Mouse (Mus musculus) midbrain, postnatal 0 days (tissue): ENCODE measurements around the gene Gm43191. TPM values are rescaled to one million over a fixed set of nuclear protein-coding genes. Genes with fewer than 3 reads are reported as not detected.

Source experiments
- ATAC-seq: fragments of 200-750 bp; cut with Nextera tagmentation; 2 replicates; pipeline ENCODE4 v1.8.0; 2017; ENCODE audit warnings: moderate number of reproducible peaks, mild to moderate bottlenecking, moderate TSS enrichment, moderate library complexity; ENCODE audit not compliant: low FRiP score
- DNase-seq: peaks from one replicate; pipeline ENCODE4 v3.0.0-alpha.2; 2015; ENCODE audit warnings: low spot score
- H3K27ac ChIP-seq: fragments of 300-500 bp; sonication (generic); 2 replicates; pipeline ENCODE4 v1.5.1; 2014; ENCODE audit warnings: low read depth, mild to moderate bottlenecking, low read length, mixed read lengths
- H3K27me3 ChIP-seq: fragments of 300-500 bp; sonication (generic); 2 replicates; pipeline ENCODE4 v1.6.1; 2014; ENCODE audit warnings: low read length, control low read depth, mixed read lengths; ENCODE audit not compliant: insufficient read depth
- H3K36me3 ChIP-seq: fragments of 300-500 bp; sonication (generic); 2 replicates; pipeline ENCODE4 v1.6.1; 2014; ENCODE audit warnings: low read length, control low read depth, mixed read lengths; ENCODE audit not compliant: insufficient read depth
- H3K4me1 ChIP-seq: fragments of 300-500 bp; sonication (generic); 2 replicates; pipeline ENCODE4 v1.6.1; 2014; ENCODE audit warnings: mild to moderate bottlenecking, control low read depth, antibody characterized with exemption, low read length, mixed read lengths; ENCODE audit not compliant: insufficient read depth
- H3K4me2 ChIP-seq: fragments of 300-500 bp; sonication (generic); 2 replicates; pipeline ENCODE4 v1.6.1; 2014; ENCODE audit warnings: low read depth, mild to moderate bottlenecking, low read length, mixed read lengths; ENCODE audit not compliant: poor library complexity, severe bottlenecking
- H3K4me3 ChIP-seq: fragments of 300-500 bp; sonication (generic); 2 replicates; pipeline ENCODE4 v1.5.1; 2014; ENCODE audit warnings: low read depth, mild to moderate bottlenecking, low read length, moderate library complexity
- H3K9ac ChIP-seq: fragments of 300-500 bp; sonication (generic); replicated peaks from 2 replicates; pipeline ENCODE4 v1.6.1; 2014; ENCODE audit warnings: mild to moderate bottlenecking, low read length, moderate library complexity, mixed read lengths; ENCODE audit not compliant: poor library complexity, severe bottlenecking
- H3K9me3 ChIP-seq: fragments of 300-500 bp; sonication (generic); 2 replicates; pipeline ENCODE4 v1.6.1; 2016; ENCODE audit warnings: low read length, control low read depth
- CTCF ChIP-seq: IDR thresholded peaks from 2 replicates; pipeline ENCODE4 v1.5.1; 2016; ENCODE audit warnings: antibody characterized with exemption, mild to moderate bottlenecking
- WGBS: fragments of 180-500 bp; shearing (Covaris S2); extraction: QIAGEN DNeasy Blood & Tissue Kit; methylation state at CpG from one replicate; pipeline ENCODE4 v1.1.7; 2014; 5-methylcytosine and 5-hydroxymethylcytosine counted together
- polyA plus RNA-seq: library from polyadenylated mRNA; unstranded; fragments of >200 nt; fragmentation: Nextera tagmentation; extraction: Ambion mirVana; gene quantifications from 2 replicates; pipeline ENCODE4 v1.2.1, GENCODE M21; 2015
- total RNA-seq: library from RNA; depleted of rRNA; stranded (reverse); fragments of >200 nt; gene quantifications from 2 replicates; pipeline ENCODE4 v1.2.3, GENCODE M21; 2014; rRNA removed

Gene Gm43191
- total and polyA plus RNA-seq, 2 experiments from 2014 or later: not detected

DNA sequence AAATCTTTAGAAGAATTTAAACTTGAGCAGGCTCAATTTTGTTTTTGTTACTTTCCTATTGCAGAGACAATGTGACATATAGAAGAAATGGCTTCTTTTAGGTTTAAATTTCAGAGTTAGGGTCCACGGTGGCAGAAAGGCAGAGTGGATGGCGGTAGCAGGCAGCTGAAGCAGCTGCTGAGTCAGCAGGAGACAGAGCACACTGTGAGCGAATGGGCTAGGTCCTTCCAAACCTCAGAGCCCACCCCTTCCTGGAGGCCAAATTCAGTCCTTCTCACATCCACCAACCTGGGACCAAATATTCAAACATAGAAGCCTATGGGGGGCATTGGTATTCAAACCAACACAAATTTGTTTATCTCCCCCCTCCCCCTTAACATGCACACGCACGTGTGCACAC, 79.3 kb downstream of the Gm43191 start:
- H3K27me3 ChIP-seq: no peaks in the 10 kb centered on the region
- TF ChIP-seq CTCF: no peak
- no peak for DNase-seq
- no peak overlapping the region for H3K4me2 ChIP-seq
- no peaks in the 10 kb centered on the region for H3K4me1 ChIP-seq
- H3K9me3 ChIP-seq: no peaks in the 10 kb centered on the region
- H3K27ac ChIP-seq: no peak overlapping the region
- no peak overlapping the region for H3K9ac ChIP-seq
- WGBS: 91% methylated on average over 5 of the region's 5 CpGs
- H3K36me3 ChIP-seq: no peaks in the 10 kb centered on the region
- no peak overlapping the region for H3K4me3 ChIP-seq
- no peak for ATAC-seq

DNA sequence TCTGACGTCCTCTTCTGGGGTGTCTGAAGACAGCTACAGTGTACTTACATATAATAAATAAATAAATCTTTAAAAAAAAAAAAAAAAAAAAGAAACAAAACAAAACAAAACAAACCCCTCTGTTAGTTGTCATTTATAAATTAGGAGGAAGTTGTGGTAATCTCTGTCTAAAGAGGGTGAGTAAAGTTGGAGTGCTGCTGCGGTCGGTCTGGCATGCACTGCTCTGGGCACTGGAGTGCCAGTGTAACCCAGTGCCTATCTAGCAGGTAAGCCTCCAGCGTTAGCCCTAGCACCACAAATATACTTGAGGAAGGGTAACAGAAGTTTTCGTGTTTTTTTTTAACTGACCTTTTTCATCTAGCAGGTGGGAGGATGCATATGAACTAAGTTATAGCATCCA, 80.1 kb downstream of the Gm43191 start:
- no peaks in the 10 kb centered on the region for H3K4me1 ChIP-seq
- H3K9me3 ChIP-seq: no peaks in the 10 kb centered on the region
- no peak for TF ChIP-seq CTCF
- 92% methylated on average over 5 of the region's 5 CpGs for WGBS
- no peaks in the 10 kb centered on the region for H3K36me3 ChIP-seq
- DNase-seq: no peak
- H3K27ac ChIP-seq: no peak overlapping the region
- no peak overlapping the region for H3K4me2 ChIP-seq
- H3K4me3 ChIP-seq: no peak overlapping the region
- H3K9ac ChIP-seq: no peak overlapping the region
- H3K27me3 ChIP-seq: no peaks in the 10 kb centered on the region
- no peak for ATAC-seq

DNA sequence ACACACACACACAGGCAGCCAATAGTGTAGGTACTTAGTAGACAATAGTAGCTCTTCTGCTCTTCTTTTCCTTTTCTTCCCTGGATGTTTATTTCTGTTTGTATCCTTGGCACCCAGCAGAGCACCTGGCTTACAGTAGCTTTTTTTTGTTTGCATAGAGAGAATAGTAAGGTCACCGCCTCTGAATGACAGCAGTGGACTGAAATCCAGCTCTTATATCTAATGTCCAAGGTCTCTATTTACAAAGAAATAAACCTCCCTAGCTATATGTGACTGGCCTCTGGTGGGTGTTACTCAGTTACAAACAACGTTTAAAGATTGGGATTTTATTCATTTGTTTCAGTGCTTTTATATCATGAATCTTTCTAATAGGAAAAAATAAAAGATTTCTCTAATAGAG, 81.4 kb downstream of the Gm43191 start:
- no peak for TF ChIP-seq CTCF
- Histone ChIP-seq H3K36me3 (no peaks in the 10 kb centered on the region), H3K4me2 (no peak overlapping the region), H3K27me3 (no peaks in the 10 kb centered on the region), H3K27ac (no peak overlapping the region), H3K9ac (no peak overlapping the region), H3K4me3 (no peak overlapping the region), H3K9me3 (no peaks in the 10 kb centered on the region), H3K4me1 (no peaks in the 10 kb centered on the region)
- ATAC-seq: no peak
- WGBS: 88% methylated on average over 2 of the region's 2 CpGs
- no peak for DNase-seq

DNA sequence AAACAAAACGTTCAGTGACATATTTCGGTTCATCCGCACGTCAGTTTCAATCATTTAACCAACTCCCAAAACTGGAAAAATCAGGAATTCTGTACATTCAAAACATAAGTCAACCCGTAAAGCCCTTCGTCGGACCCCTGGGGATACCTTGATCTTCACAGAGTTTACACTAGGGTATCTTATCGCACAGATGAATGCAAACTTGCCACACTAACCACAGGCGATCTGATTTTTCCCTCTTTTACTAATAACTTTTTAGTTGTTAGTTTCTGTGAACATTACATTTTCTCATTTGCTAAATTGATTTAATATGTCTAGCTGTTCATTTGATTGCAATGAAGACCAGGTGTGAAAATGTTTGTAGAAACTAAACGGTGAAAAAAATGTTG, 85.5 kb downstream of the Gm43191 start:
- Histone ChIP-seq H3K27me3 (no peaks in the 10 kb centered on the region), H3K27ac (no peak overlapping the region), H3K36me3 (peaks cover 11% of the 10 kb centered on the region), H3K9me3 (no peaks in the 10 kb centered on the region), H3K4me3 (peak overlapping the region; percentile 91), H3K4me2 (peak overlapping the region; percentile 84), H3K4me1 (no peaks in the 10 kb centered on the region), H3K9ac (peak overlapping the region; percentile 62)
- DNase-seq (no peak), ATAC-seq (no peak)
- WGBS: 9% methylated on average over 10 of the region's 10 CpGs
- no peak for TF ChIP-seq CTCF

DNA sequence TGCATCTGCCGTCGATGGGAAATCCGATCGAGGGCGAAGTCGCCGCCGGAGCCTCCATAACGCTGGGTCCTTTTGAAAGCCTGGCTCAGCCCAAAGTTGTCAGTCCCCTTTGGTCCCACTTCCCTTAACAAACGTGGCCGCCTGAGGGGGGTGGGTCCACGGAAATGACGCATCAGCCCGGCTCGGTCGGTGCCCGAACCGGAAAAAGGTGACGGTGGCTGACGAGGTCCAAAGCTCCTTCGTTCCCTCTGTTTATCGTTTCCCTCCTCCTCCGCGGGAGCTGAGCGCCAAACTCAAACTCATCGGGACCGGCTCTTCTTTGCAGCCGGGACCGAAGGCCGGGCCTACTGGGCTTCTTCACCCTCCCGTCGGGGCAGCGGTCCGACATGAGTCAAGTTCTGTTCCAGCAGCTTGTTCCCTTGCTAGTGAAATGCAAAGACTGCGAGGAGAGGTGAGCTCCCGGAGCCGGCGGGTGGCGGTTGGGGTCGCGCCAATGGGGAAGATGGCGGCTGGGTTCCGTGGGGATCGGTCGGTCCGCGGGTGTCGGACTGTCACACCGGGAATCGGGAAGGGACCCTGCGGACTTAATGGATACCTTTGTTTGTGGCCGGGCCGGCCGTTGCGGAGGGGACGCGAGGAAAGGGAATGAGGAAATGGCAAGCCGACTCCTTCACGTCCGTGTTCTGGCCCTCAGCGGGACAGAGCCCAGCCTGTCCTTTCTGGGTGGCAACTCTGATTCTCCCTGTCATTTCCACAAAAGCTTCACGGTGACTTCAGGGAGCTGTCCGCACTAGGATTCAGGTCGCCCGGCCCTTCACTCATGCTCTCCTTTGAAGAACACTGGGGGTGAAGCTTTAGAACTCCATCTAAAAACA, 86.1 kb downstream of the Gm43191 start, which contains the start of gene Sass6:
TSS of gene Sass6 (plus strand) at position 255 of the 875 bp plus-strand sequence.
- no peaks in the 10 kb centered on the region for H3K27me3 ChIP-seq
- H3K9me3 ChIP-seq: no peaks in the 10 kb centered on the region
- peak; percentile 99 for DNase-seq
- H3K4me1 ChIP-seq: no peaks in the 10 kb centered on the region
- under 1% methylated on average over 63 of the region's 65 CpGs for WGBS
- H3K4me3 ChIP-seq: peak within 1 kb of the TSS; percentile 91
- H3K27ac ChIP-seq: peak within 1 kb of the TSS; percentile 82
- peaks cover 15% of the 10 kb centered on the region for H3K36me3 ChIP-seq
- H3K4me2 ChIP-seq: peak within 1 kb of the TSS; percentile 84
- TF ChIP-seq CTCF: no peak
- ATAC-seq: peak; percentile 98
- peak within 1 kb of the TSS; percentile 73 for H3K9ac ChIP-seq

DNA sequence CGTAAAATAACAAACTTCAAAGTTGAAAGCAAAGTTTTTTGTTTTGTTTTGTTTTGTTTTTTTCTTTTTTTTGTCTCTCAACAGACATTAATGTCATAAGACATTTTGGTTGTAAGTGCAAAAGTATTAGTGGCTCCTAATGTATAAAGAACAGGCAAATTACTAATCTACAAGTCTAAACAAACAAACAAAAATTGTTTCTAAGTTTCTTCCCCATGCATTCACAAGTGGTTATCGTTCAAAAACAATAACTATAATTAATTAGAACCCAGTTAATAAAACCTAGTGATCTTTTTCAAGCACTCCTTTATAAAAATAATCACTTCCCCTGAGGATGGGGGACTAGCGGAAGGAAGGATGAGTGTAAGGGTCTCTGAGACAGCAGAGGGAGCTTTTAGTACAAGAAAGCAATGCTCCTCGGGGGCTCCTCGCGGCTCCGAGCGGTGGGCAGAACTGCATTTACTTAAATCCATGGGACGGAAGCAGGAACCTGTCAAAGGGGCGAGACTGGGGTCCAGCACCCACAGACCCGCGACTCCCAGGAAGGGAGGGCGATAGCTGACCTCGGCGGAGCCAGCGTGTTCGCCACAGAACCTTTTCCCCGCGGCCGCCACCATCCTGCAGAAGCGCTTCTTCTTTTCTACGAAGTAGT, 86.9 kb downstream of the Gm43191 start:
- no peaks in the 10 kb centered on the region for H3K9me3 ChIP-seq
- peak; percentile 68 for DNase-seq
- peak; percentile 74 for ATAC-seq
- 4% methylated on average over 17 of the region's 22 CpGs for WGBS
- no peaks in the 10 kb centered on the region for H3K27me3 ChIP-seq
- TF ChIP-seq CTCF: peak; percentile 64
- H3K9ac ChIP-seq: peak overlapping the region; percentile 73
- H3K4me3 ChIP-seq: peak overlapping the region; percentile 91
- peak overlapping the region; percentile 82 for H3K27ac ChIP-seq
- peaks cover 19% of the 10 kb centered on the region for H3K36me3 ChIP-seq
- no peaks in the 10 kb centered on the region for H3K4me1 ChIP-seq
- peak overlapping the region; percentile 44 for H3K4me2 ChIP-seq

Other genes starting within 250 kb of the Gm43191 start
- 109 TPM in 2 replicates for gene Rtca, start 173.1 kb downstream of the Gm43191 start, total RNA-seq
- 134 and 146 TPM in 2 replicates for gene Rtca, start 173.1 kb downstream of the Gm43191 start, polyA plus RNA-seq
- gene Dbt, start 168.2 kb downstream of the Gm43191 start, total RNA-seq: 12.9 and 16.3 TPM in 2 replicates
- 9.2 and 10.3 TPM in 2 replicates for gene Dbt, start 168.2 kb downstream of the Gm43191 start, polyA plus RNA-seq
- not detected in 2 replicates for gene Lrrc39, start 118.3 kb downstream of the Gm43191 start, total RNA-seq
- 0.22 and 0.23 TPM in 2 replicates for gene Lrrc39, start 118.3 kb downstream of the Gm43191 start, polyA plus RNA-seq
- gene Sass6, start 86.3 kb downstream of the Gm43191 start, total RNA-seq: 5.3 and 6.6 TPM in 2 replicates
- 7.2 and 9.2 TPM in 2 replicates for gene Sass6, start 86.3 kb downstream of the Gm43191 start, polyA plus RNA-seq
- gene Trmt13, start 66.7 kb downstream of the Gm43191 start, total RNA-seq: 12.2 and 14.0 TPM in 2 replicates
- gene Trmt13, start 66.7 kb downstream of the Gm43191 start, polyA plus RNA-seq: 22.1 and 23.4 TPM in 2 replicates
- gene Mfsd14a, start 18.6 kb downstream of the Gm43191 start, total RNA-seq: 44.7 and 51.1 TPM in 2 replicates
- gene Mfsd14a, start 18.6 kb downstream of the Gm43191 start, polyA plus RNA-seq: 49.4 and 50.6 TPM in 2 replicates
- gene Slc35a3, start 31.6 kb upstream of the Gm43191 start, total RNA-seq: 18.9 and 23.9 TPM in 2 replicates
- gene Slc35a3, start 31.6 kb upstream of the Gm43191 start, polyA plus RNA-seq: 5.4 and 6.2 TPM in 2 replicates
- 18.9 and 19.6 TPM in 2 replicates for gene Agl, start 126.9 kb upstream of the Gm43191 start, total RNA-seq
- 8.9 and 12.5 TPM in 2 replicates for gene Agl, start 126.9 kb upstream of the Gm43191 start, polyA plus RNA-seq
- gene Frrs1, start 178.2 kb upstream of the Gm43191 start, total RNA-seq: 3.8 and 7.3 TPM in 2 replicates
- 5.6 and 7.0 TPM in 2 replicates for gene Frrs1, start 178.2 kb upstream of the Gm43191 start, polyA plus RNA-seq